Mouse (Mus musculus): ENCODE results near the gene Lrig2. TPM values are rescaled to one million over a fixed set of nuclear protein-coding genes. Genes with fewer than 3 reads are reported as not detected.

Lrig2 gene
- 15.3 TPM for polyA plus RNA-seq (2015; fragmentation: Illumina TruSeq; extraction: RNeasy Lipid Tissue Mini Kit (QIAGEN cat#74804); ENCODE audit: low read depth, low replicate concordance)

GRCm38 (mm10) chr3:104511538-104512423, at the start of gene Lrig2:
Lrig2 (minus strand) TSS chr3:104511918.

Other genes with a start within 250 kb of the Lrig2 start
- gene Slc16a1, start 126.8 kb upstream of the Lrig2 start, polyA plus RNA-seq (2015; fragmentation: Illumina TruSeq; extraction: RNeasy Lipid Tissue Mini Kit (QIAGEN cat#74804); ENCODE audit: low read depth, low replicate concordance), result 25.4 TPM

Measured in brain, adult 10 weeks (tissue).